Mouse (Mus musculus): ENCODE data around the gene Mpc2.

DNA sequence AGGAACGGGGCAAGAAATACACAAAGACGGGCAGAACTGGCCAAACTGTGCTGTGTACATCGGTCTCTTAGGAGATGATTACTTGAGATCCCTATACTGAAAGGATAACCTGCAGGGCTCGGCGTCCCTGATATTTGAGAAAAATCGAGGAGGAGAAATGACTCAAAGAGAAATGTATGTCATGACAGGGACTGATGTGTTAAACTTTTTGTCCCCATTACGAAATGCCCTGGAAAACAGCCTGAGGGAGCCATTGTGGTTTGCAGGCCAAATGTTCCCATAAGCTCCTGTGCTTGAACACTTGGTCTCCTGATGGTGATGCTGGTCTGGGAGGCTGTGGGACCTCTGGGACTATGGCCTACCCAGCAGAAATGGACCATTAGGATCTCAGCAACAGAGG lies 60.3 kb downstream of the Mpc2 start:
- TF ChIP-seq POLR2A (IDR thresholded peaks at IDR 0.05; ENCODE audit: insufficient read depth, low read length) (no peak), EP300 (IDR thresholded peaks at IDR 0.05; ENCODE audit: insufficient read depth, low read depth, low read length) (no peak), CTCF (IDR thresholded peaks at IDR 0.05; ENCODE audit: low read depth, low read length) (no peak)
